Mouse (Mus musculus) ES-Bruce4 (cell line): ENCODE data around the gene Cbfa2t2. TPM values are rescaled to one million over a fixed set of nuclear protein-coding genes. Genes with fewer than 3 reads are reported as not detected.

Source experiments
- H3K27ac ChIP-seq: 2 replicates; pipeline ENCODE4 v1.5.1; 2012; ENCODE audit warnings: low read length, inconsistent platforms; ENCODE audit not compliant: insufficient read depth
- H3K27me3 ChIP-seq: 2 replicates; pipeline ENCODE4 v1.6.1; 2012; ENCODE audit warnings: mild to moderate bottlenecking, low read length, inconsistent platforms; ENCODE audit not compliant: control insufficient read depth, poor library complexity, insufficient read depth, severe bottlenecking
- H3K36me3 ChIP-seq: 2 replicates; pipeline ENCODE4 v1.6.1; 2012; ENCODE audit warnings: inconsistent platforms, mild to moderate bottlenecking, low read length, moderate library complexity; ENCODE audit not compliant: control insufficient read depth, poor library complexity, insufficient read depth, severe bottlenecking
- H3K4me1 ChIP-seq: one replicate; pipeline ENCODE4 v1.8.1; 2011; ENCODE audit warnings: low read length; ENCODE audit not compliant: control insufficient read depth, insufficient read depth
- H3K4me3 ChIP-seq: 2 replicates; pipeline ENCODE4 v1.5.1; 2011; ENCODE audit warnings: low read depth, mild to moderate bottlenecking, low read length
- H3K9ac ChIP-seq: 2 replicates; pipeline ENCODE4 v1.6.1; 2012; ENCODE audit warnings: low read depth, mild to moderate bottlenecking, inconsistent platforms; ENCODE audit not compliant: poor library complexity, severe bottlenecking
- H3K9me3 ChIP-seq: replicated peaks from 2 replicates; pipeline ENCODE4 v1.6.1; 2012; ENCODE audit warnings: mild to moderate bottlenecking, low read length, inconsistent platforms; ENCODE audit not compliant: control insufficient read depth, poor library complexity, insufficient read depth, severe bottlenecking
- CTCF ChIP-seq: IDR thresholded peaks from one replicate; pipeline ENCODE4 v1.8.1; 2011; ENCODE audit warnings: low read depth, low read length
- EP300 ChIP-seq: IDR thresholded peaks from 2 replicates; pipeline ENCODE4 v1.6.1; 2011; ENCODE audit warnings: low read depth, low read length; ENCODE audit not compliant: insufficient read depth
- POLR2A ChIP-seq: IDR thresholded peaks from one replicate; pipeline ENCODE4 v1.8.1; 2011; ENCODE audit warnings: low read length; ENCODE audit not compliant: insufficient read depth
- polyA plus RNA-seq: library from polyadenylated mRNA; stranded (reverse); fragments of >200 nt; gene quantifications from 2 replicates; pipeline ENCODE4 v1.2.4, GENCODE M21; 2011; ENCODE audit warnings: low read depth; ENCODE audit not compliant: missing spikeins, insufficient read depth, insufficient read length

Cbfa2t2 gene
- polyA plus RNA-seq, 1 experiment, result 79.9 TPM

GRCm38 (mm10) chr2:154410355-154410754, 25.9 kb upstream of the Cbfa2t2 start:
- no peak overlapping the region for H3K9ac ChIP-seq
- TF ChIP-seq EP300 (no peak), CTCF (no peak), POLR2A (no peak)
- H3K27ac ChIP-seq, result no peak overlapping the region
- no peaks in the 10 kb centered on the region for H3K36me3 ChIP-seq
- no peaks in the 10 kb centered on the region for H3K4me1 ChIP-seq
- H3K9me3 ChIP-seq, result no peaks in the 10 kb centered on the region; the same call in 1 of the 2 replicates
- no peak overlapping the region for H3K4me3 ChIP-seq
- H3K27me3 ChIP-seq, result no peaks in the 10 kb centered on the region

- no peak for TF ChIP-seq POLR2A
- no peak for TF ChIP-seq CTCF
- no peak for TF ChIP-seq EP300
- no peak overlapping the region for H3K4me3 ChIP-seq
These were observed 24.1 kb upstream of the Cbfa2t2 start for GRCm38 (mm10) chr2:154412018-154412666.

GRCm38 (mm10) chr2:154417107-154417506, 19.2 kb upstream of the Cbfa2t2 start:
- Histone ChIP-seq H3K27ac (peak overlapping the region; percentile 94), H3K9ac (0 out of 2 replicates have a peak overlapping the region, but pooled peaks have one; percentile 22), H3K27me3 (no peaks in the 10 kb centered on the region), H3K4me3 (0 out of 2 replicates have a peak overlapping the region, but pooled peaks have one; percentile 16), H3K9me3 (no peaks in the 10 kb centered on the region; the same call in 1 of the 2 replicates), H3K36me3 (no peaks in the 10 kb centered on the region), H3K4me1 (peaks cover 3% of the 10 kb centered on the region)
- TF ChIP-seq CTCF (peak; percentile 73), EP300 (peak; percentile 56; the same call in 1 of the 2 replicates), POLR2A (no peak)

More at GRCm38 (mm10) chr2:154412018-154412666, 24.1 kb upstream of the Cbfa2t2 start:
- H3K9ac ChIP-seq, result no peak overlapping the region
- no peak overlapping the region for H3K27ac ChIP-seq
- no peaks in the 10 kb centered on the region; the same call in 1 of the 2 replicates for H3K9me3 ChIP-seq
- no peaks in the 10 kb centered on the region for H3K4me1 ChIP-seq
- H3K27me3 ChIP-seq, result no peaks in the 10 kb centered on the region
- H3K36me3 ChIP-seq, result no peaks in the 10 kb centered on the region

GRCm38 (mm10) chr2:154418001-154418400, 18.3 kb upstream of the Cbfa2t2 start:
- H3K4me3 ChIP-seq, result no peak overlapping the region
- no peaks in the 10 kb centered on the region; the same call in 1 of the 2 replicates for H3K9me3 ChIP-seq
- peak overlapping the region; percentile 82 for H3K27ac ChIP-seq
- no peaks in the 10 kb centered on the region for H3K36me3 ChIP-seq
- H3K4me1 ChIP-seq, result peaks cover 5% of the 10 kb centered on the region
- no peaks in the 10 kb centered on the region for H3K27me3 ChIP-seq
- no peak for TF ChIP-seq EP300
- H3K9ac ChIP-seq, result peak overlapping the region; percentile 46; the same call in 1 of the 2 replicates

GRCm38 (mm10) chr2:154419631-154420515, 16.4 kb upstream of the Cbfa2t2 start:
- Histone ChIP-seq H3K36me3 (no peaks in the 10 kb centered on the region), H3K9me3 (no peaks in the 10 kb centered on the region), H3K27ac (peak overlapping the region; percentile 94), H3K27me3 (no peaks in the 10 kb centered on the region), H3K9ac (peak overlapping the region; percentile 59), H3K4me3 (peak overlapping the region; percentile 90), H3K4me1 (peaks cover 5% of the 10 kb centered on the region)
- TF ChIP-seq EP300, result no peak
- TF ChIP-seq POLR2A, result no peak
- TF ChIP-seq CTCF, result no peak
